Mouse (Mus musculus) right cerebral cortex, postnatal 14 days (tissue): ENCODE results near the gene Dusp18.

Experiments used
- DNase-seq: peaks from one replicate; pipeline ENCODE4 v3.0.0; 2022

Dusp18 gene

DNA sequence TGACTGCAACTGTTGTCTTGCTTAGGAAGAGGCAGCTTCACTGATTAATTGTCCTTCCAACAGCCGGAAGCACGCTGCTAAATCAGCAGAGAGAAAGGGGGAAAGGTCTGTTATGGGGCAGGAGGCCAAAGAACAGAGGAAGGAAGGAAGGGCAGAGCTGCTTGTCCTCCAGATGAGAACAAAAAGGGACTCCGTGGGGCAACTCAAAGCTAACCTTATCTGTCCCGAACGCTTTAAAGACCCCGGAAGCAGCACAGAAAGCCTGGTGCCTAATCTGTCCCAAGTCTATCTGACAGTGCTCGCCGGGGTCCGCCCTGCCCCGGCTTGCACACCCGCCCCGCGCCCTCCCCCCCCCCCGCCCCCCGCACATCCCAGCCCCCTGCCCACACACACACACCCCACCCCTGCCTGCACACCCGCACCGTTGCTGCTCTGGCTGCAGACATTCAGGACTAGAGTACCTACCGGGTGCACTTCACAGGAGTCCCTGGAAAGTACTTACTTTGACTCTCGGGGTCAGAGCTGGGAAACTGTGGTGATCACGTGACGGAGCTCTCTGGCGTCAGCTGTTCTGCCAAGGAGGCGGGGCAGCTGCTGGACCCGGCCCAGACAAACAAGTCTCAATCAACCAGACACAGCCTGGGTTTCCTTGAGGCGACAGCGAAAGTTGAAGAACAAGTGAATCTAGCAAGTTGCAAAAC, 36.6 kb downstream of the Dusp18 start, which contains the start of gene Tcn2:
TSS of gene Tcn2 (minus strand) at position 649 of the 701 bp plus-strand sequence.
- DNase-seq = peak; percentile 57

DNA sequence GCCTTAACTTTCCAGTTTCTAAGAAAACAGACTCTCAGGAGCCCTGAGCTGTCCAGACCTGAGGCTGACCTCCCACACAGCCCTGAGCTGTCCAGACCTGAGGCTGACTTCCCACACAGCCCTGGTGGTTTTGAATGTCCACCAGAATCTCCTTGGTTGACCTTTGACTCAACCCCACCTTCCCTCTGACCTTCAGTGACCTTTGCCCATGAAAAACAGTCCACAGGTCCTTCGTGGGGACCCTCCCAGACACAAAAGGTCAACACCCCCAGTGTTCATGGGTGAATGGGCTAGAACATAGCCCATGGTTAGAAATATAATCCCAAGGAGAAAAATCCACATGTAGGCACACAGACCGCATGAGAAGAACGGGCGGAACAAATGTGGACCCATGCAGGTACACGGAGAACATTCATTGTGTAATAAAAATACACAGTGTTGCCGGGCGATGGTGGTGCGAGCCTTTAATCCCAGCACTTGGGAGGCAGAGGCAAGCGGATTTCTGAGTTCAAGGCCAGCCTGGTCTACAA, 38.8 kb downstream of the Dusp18 start:
- no peak for DNase-seq

DNA sequence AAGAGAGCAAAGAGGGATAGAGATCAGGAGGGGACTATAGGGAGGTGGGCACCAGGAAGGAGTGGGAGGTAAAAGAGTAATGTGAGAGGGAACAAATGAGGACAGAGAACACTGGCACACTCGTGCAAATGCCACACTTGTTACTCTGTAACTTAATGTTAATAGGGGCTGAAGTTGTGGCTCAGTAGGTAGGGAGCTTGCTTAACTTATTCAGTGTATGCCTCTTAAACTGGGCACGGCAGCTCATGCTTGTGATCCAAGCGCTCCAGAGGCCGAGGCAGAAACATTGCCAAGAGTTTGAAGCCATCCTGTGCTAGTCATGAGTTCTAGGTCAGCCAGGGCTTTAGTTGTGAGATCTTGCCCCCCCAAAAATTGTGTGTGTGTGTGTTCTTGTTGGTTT, 40.1 kb downstream of the Dusp18 start:
- no peak for DNase-seq

DNA sequence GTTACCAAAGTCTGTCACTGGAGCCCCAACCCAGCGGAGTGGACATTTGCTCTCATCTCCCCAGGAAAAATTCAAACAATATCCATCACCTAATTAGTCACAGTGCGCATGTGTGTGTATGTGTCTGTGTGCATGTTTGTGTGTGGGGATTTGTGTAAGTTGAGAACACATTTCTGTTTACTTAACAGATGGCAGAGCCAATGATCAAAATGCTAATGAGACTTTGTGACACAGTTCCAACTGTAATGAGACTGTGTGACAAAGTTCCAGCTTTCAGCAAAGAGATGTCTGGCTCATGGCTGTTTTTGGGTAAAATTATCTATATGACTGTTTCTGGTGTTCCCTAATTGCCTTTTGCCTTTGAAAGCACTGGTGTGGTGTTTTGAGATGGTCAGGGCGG, 41.3 kb downstream of the Dusp18 start:
- DNase-seq = no peak

DNA sequence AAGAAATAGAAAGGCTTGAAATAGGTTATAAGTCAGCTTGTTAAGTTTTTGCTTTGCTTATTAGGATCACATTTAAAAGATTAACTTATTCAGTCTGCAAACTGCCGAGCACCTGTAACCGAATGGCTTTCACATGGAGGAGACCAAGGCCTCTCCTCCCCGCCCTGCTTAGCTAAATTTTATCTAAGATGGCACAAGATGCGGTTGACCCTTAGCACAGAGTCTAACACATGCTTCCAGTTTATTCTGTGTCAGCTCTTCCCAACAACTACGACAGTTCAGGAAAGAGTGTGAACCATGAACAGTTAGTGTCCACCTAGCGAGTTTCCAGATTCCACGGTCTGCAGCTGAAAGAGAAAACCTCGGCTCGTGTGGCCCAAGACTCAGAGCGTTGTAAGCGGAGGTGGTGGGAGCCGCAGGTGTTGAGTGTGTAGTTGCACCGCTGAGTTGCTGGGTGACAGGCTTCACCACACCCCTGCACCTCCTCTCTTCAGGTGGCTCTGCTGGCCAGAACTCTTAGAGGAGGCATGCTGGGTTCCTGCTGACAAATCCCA, 42.4 kb downstream of the Dusp18 start:
- DNase-seq = no peak

DNA sequence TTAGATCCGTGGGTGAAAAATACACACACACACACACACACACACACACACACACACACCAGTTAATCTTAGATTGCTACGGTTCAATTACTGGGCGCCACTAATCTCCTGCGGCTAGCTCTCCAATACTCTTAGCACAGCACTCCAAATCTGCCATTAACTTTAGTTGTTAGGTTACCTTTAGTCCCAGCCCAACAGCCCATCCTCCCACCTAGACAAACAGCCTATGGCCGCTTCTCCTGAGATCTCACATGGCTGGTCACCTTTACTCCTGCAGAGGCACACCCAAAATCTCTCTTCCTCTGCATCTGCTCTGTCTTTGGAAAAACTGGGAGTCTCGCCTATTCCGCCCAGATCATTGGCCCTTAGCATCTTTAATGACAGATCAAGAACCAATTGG, 46.3 kb downstream of the Dusp18 start:
- DNase-seq = no peak

- DNase-seq = no peak
Observed at GRCm38 (mm10) chr11:3946386-3946785, 51.3 kb downstream of the Dusp18 start.
